Mouse (Mus musculus) adrenal gland, postnatal 25 days (tissue): ENCODE data around the gene Ctbs. TPM values are rescaled to one million over a fixed set of nuclear protein-coding genes. Genes with fewer than 3 reads are reported as not detected.
A peak's percentile ranks its signal among the peaks of the same experiment; 100 is the strongest.
"Not testable (repeated sequence)": the region's sequence is repeated elsewhere in the genome, so short reads cannot be mapped to it uniquely, and the experiment has no call there.

Experiments
- DNase-seq: peaks from one replicate; pipeline ENCODE4 v3.0.0; 2021; ENCODE audit warnings: mixed read lengths
- long read RNA-seq: library from polyadenylated mRNA; stranded (forward); transcript quantifications from one replicate; pipeline ENCODE4 v2.0.0, GENCODE M21; 2021
- total RNA-seq: library from RNA; stranded (reverse); gene quantifications from 2 replicates; pipeline ENCODE4 v1.2.3, GENCODE M21; 2021

The Ctbs gene
- total RNA-seq = 11.9 and 16.2 TPM in 2 replicates
- long read RNA-seq, transcript Ctbs-202 (7 exons, 2,892 nt) = major isoform, 8 of 9 reads
- long read RNA-seq, partial matches to known transcripts = 0 of 9 reads
- long read RNA-seq, other reads (novel, unspliced or antisense) = 1 of 9 reads

DNA sequence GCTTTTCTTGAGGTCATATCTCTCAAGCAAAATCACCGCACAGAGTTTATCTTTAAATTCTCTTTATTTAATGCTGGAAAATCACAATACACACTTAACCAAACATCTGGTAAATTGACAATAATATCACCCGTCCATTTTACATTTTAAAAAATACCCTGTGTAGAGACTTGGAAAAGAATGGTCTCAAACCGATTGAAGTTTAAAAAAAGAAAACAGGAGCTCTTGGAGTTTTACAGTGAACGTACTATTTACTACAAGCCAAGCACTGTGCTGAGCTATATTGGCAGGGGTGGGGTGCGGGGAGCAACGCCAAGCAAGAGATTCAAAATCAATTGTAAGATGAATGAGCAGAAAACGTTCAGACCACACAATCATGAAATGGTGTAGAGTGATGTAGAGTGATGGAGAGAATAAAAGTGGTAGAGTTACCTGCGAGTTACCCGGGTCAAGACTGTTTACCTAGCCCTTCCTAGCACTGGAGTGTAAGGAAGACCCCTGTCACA is at the start of gene Ctbs:
Gene Ctbs (plus strand): TSS at position 51 of the 506 bp plus-strand sequence.
- DNase-seq = no peak

DNA sequence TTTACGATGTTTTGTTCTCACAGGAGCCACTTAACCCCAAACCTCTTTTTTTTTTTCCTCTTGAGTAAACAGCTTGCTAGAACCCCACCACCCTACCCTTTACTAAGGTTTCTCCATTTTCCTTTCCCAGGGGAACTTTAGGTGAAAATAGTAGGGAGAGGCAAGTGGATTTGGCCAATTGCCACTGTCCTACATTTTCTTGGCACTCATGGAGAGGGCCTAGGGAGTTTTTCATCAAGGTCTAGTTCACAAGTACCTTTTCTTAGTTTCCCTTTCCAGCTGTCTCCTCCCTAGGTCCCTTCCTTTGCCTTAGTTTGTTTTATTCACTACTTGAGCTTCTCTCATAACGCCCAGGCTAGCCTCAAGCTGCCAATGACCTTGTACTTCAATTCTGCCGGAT is 45.8 kb upstream of the Ctbs start:
- no peak for DNase-seq

DNA sequence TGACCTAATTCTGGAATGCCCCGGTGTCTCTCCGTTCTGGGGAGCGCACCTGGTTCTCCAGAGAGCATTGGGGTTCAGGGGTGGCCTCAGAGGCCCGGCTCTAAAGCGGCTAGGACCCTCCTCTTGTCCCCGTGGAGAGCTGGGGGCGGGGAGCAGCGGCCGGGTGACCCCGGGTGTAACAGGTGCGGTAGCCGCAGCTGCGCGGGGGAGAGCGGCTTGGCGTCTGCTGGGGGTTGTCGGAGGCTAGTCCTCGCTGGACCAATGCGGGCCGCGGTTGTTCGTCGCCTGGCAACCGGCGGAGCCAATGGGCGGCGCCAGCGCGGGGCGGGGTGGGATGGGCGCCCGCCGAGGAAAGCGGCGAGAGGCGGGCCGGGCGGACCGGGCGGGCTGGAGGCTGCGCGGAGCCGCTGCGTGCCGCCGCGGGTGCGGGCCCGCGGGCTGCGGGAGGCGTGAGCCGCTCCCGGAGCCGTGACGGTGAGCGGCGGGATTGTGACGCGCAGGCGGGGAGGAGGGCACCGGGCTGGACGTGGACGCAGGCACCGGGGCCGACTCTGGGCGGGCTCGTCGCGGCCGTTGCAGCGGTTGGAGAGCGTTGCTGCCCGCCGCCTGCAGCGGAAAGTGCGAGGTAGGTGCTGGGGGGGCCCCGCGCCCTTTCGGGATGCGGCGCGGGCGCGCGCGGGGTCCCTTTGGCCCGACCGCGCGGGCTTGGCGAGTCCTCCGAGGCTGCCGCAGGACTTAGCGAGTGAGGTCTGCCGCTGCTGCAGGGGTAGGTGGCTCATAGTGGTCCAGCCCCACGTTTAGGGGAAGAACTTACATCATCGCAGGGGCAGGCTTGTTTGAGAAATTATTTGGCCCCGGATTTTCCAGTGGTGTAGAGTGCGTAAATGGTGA is 45.0 kb upstream of the Ctbs start, which contains the start of gene Ssx2ip:
Gene Ssx2ip (plus strand): TSS at position 332 of the 891 bp plus-strand sequence.
- peak; percentile 100 for DNase-seq

- no peak for DNase-seq
Observed at GRCm38 (mm10) chr3:146405213-146406006, 44.2 kb upstream of the Ctbs start.

- no peak for DNase-seq
Observed at GRCm38 (mm10) chr3:146406007-146406341, 43.6 kb upstream of the Ctbs start.

DNA sequence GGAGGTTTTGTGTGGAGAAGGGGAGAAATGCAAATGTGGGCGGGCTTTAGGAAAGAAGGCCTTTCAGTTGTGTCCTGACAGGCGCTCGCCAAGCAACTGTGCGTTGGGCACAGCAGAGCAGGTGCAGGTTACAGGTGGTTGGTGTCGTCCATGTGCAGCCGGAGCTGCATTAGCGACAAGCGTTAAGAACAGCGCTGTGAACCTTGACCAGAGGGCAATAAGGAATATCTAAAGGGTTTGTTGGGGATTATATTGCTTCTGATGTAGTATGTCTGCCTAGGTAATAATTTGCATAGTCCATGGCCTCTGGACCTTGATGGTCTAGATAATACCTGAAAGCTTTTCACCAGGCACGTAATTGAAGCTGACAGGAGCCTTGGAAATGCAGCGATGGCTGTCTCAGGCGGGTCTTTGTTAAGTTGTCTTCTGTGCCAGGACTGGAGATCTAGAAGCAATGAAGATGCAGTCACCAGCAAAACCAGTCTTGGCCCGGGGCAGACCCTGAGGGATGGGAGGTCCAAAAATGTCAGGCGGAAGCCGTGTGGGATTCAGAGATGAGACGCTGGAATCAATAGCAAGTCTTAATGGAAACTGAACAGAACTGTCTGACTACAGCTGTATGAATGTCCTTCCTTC is 42.4 kb upstream of the Ctbs start:
- DNase-seq = no peak

GRCm38 (mm10) chr3:146410114-146410513 is 39.5 kb upstream of the Ctbs start:
- DNase-seq = no peak

DNA sequence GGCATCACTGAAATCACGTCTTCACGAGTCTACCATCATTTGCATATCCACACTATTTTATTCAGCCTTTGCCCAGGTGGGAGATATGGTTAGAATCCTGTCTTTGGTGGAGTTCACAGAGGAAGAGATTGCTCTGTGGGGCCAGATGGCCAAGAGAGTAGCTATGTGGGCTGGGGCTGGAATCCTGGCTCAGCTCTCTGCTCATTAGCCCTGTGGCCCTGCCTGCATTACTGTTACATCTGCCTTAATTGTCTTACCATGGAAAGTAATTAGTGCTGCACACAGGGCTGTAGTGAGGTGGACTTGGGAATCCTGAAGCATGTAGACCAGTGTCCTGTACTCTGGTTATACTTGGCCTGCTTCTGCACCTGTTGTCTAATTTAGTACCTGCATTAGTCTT is 37.6 kb upstream of the Ctbs start:
- DNase-seq = no peak

DNA sequence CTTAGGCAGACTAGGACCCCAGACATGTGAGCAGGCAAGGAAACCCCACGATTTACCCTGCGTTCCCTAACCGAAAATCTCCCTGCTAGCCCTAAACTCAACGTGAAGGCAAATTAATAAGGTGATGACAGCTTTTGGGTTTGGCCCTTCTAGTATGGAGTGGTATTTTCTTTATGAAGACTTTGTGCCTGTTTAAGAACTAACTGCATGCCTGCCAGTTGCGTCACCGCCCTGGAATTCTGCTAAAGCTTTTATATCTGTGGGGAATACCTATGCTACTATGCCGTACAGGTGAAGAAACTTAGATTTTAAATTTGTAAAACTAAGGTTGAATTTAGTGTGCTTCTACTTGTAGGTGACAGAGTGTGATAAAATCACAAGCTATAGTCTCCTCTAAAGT is 37.1 kb upstream of the Ctbs start:
- no peak for DNase-seq

DNA sequence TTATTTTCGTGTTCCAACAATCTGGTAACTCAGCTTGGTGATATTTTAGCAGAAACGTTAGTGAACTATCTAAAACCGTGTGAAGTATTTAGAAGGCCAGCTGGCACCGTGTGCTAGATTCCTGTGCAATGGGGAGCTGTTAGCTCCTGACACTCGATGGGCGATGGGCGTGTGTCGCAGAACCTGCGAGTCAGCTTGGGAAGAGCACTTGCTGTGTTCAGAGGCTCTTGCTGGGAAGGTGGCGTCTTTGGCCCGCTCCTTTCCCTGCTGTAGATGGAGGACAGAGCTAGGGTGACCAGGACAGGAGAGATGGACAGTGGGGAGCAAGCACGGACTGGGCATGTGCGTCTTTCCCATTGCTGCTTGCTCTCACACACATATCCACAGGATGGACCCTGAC is 36.6 kb upstream of the Ctbs start:
- DNase-seq = no peak

DNA sequence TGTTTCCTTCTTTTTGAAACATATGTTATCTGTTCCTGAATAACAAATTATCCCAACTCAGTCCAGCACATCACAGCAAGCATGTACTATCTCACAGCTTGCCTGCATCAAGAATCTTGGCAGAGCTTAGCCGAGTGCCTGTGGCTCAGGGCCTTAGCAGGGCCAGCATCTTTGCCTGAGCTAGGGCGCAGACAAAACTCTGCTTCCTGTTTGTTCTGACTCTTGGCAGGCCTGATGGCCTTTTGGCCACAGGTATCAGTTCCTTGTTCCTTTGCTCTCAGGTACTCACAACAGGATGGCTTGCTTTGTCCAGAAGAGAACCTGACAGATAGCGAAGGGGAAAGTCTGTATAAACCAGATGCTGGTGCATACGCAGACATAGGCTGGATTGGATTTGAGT is 35.6 kb upstream of the Ctbs start:
- no peak for DNase-seq

- DNase-seq = no peak
Observed at GRCm38 (mm10) chr3:146414555-146414954, 35.0 kb upstream of the Ctbs start.

GRCm38 (mm10) chr3:146417873-146418272 is 31.7 kb upstream of the Ctbs start:
- no peak for DNase-seq

- DNase-seq = no peak
Observed at GRCm38 (mm10) chr3:146418901-146419300, 30.7 kb upstream of the Ctbs start.

DNA sequence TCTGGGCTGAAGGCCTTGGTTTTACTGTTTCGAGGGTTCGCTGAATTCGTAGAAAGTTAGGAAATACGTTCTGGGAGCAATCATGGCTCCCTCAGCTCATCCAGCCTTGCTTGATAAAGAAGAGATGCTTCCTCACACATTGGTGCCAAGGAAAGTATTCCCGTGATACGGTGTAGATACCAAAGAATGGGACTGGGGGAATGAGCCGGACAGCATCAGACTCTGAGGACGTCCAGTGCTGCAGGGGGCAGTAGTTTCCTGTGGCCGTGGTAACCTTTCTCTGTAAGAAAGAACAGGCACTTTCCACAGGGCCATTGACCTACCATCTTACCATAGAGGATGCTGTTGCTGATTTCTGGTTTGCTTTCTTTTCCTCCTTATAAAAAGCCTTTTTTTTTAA is 30.1 kb upstream of the Ctbs start:
- no peak for DNase-seq

GRCm38 (mm10) chr3:146419992-146420537 is 29.5 kb upstream of the Ctbs start:
- DNase-seq = no peak

- no peak for DNase-seq
Observed at GRCm38 (mm10) chr3:146421787-146422186, 27.8 kb upstream of the Ctbs start.

- no peak for DNase-seq
Observed at GRCm38 (mm10) chr3:146423710-146424109, 25.9 kb upstream of the Ctbs start.

- no peak for DNase-seq
Observed at GRCm38 (mm10) chr3:146424306-146424900, 25.2 kb upstream of the Ctbs start.

DNA sequence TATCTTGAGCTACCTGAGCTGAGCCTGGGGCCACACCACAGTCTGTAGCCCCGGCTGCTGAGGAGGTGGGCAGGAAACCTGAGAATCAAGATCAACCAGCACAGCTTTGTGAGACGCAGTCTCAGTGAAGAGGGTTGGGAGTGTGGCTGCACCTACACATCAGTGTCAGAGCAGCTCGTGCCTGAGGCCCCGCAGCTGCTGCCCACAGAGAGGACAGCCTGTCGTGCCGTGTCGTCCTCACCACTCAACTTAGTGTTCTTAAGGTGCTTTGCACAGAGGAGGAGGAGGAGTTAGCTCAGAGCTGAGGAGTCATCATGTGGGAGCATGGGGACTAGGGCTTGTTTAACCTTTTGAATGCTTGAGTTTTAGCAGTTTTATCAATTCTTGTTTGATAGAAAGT is 23.7 kb upstream of the Ctbs start:
- DNase-seq = no peak

DNA sequence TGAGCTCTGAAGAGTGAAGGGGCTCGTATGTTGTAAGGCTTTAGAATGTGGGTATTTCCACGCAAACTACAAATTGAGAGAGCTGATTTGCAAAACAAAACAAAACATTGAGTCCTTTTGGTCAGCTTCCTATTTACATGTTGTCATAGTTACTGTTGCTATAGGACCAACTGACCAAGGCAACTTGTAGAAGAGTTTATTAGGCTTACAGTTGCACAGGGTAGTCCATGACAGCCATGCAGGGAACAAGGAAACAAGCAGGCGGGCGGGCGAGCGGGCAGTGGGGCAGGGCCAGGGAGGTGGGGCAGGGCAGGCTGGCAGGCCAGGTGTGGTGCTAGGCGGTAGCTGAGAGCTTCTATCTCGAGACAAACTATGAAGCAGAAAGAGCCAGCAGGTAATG is 23.1 kb upstream of the Ctbs start:
- no peak for DNase-seq

GRCm38 (mm10) chr3:146433063-146433462 is 16.5 kb upstream of the Ctbs start:
- DNase-seq = not testable (repeated sequence)
